Mouse (Mus musculus): ENCODE measurements around the gene Gsk3a. TPM values are rescaled to one million over a fixed set of nuclear protein-coding genes. Genes with fewer than 3 reads are reported as not detected.

The Gsk3a gene
- polyA plus RNA-seq, 1 experiment from 2014 or later = 25.1 TPM

Small RNAs within 50 kb of the gene (microRNA-seq; reads per million reads assigned to microRNA genes)
- not detected for gene Mir7048

Other genes starting within 250 kb of the Gsk3a start
- 414 and 429 TPM in 2 replicates for gene Atp1a3, start 231.9 kb downstream of the Gsk3a start, polyA plus RNA-seq (2014; fragmentation: Nextera tagmentation; extraction: Ambion mirVana)
- 22.2 and 28.1 TPM in 2 replicates for gene Grik5, start 165.5 kb downstream of the Gsk3a start, polyA plus RNA-seq (2014; fragmentation: Nextera tagmentation; extraction: Ambion mirVana)
- gene Zfp574, start 165.3 kb downstream of the Gsk3a start, polyA plus RNA-seq (2014; fragmentation: Nextera tagmentation; extraction: Ambion mirVana) = 24.6 and 27.3 TPM in 2 replicates
- 27.5 and 33.6 TPM in 2 replicates for gene Pou2f2, start 58.1 kb downstream of the Gsk3a start, polyA plus RNA-seq (2014; fragmentation: Nextera tagmentation; extraction: Ambion mirVana)
- 14.9 and 15.3 TPM in 2 replicates for gene Dedd2, start 17.2 kb downstream of the Gsk3a start, polyA plus RNA-seq (2014; fragmentation: Nextera tagmentation; extraction: Ambion mirVana)
- gene Zfp526, start 16.4 kb downstream of the Gsk3a start, polyA plus RNA-seq (2014; fragmentation: Nextera tagmentation; extraction: Ambion mirVana) = 1.7 and 2.8 TPM in 2 replicates
- 4.5 and 4.8 TPM in 2 replicates for gene Erf, start 12.9 kb upstream of the Gsk3a start, polyA plus RNA-seq (2014; fragmentation: Nextera tagmentation; extraction: Ambion mirVana)
- gene Cic, start 29.9 kb upstream of the Gsk3a start, polyA plus RNA-seq (2014; fragmentation: Nextera tagmentation; extraction: Ambion mirVana) = 43.3 and 46.6 TPM in 2 replicates
- gene Pafah1b3, start 60.1 kb upstream of the Gsk3a start, polyA plus RNA-seq (2014; fragmentation: Nextera tagmentation; extraction: Ambion mirVana) = 561 and 590 TPM in 2 replicates
- gene Prr19, start 63.6 kb upstream of the Gsk3a start, polyA plus RNA-seq (2014; fragmentation: Nextera tagmentation; extraction: Ambion mirVana) = 2.7 and 4.3 TPM in 2 replicates
- gene Tmem145, start 68.3 kb upstream of the Gsk3a start, polyA plus RNA-seq (2014; fragmentation: Nextera tagmentation; extraction: Ambion mirVana) = 70.6 and 94.9 TPM in 2 replicates
- gene Megf8, start 79.3 kb upstream of the Gsk3a start, polyA plus RNA-seq (2014; fragmentation: Nextera tagmentation; extraction: Ambion mirVana) = 22.6 and 22.9 TPM in 2 replicates
- not detected in 2 replicates for gene Cnfn, start 131.9 kb upstream of the Gsk3a start, polyA plus RNA-seq (2014; fragmentation: Nextera tagmentation; extraction: Ambion mirVana)
- gene Lipe, start 160.9 kb upstream of the Gsk3a start, polyA plus RNA-seq (2014; fragmentation: Nextera tagmentation; extraction: Ambion mirVana) = 3.5 and 6.5 TPM in 2 replicates
- 0.49 and 0.66 TPM in 2 replicates for gene Cxcl17, start 175.0 kb upstream of the Gsk3a start, polyA plus RNA-seq (2014; fragmentation: Nextera tagmentation; extraction: Ambion mirVana)
- gene Ceacam1, start 239.8 kb upstream of the Gsk3a start, polyA plus RNA-seq (2014; fragmentation: Nextera tagmentation; extraction: Ambion mirVana) = 1.1 and 1.2 TPM in 2 replicates

Data from neural tube, embryonic 14.5 days (tissue).